Mouse (Mus musculus) MEL (cell line): ENCODE measurements at regions not wholly inside any gene's neighbourhood (a gene's known extent, or its start where the extent isn't known, plus 50 kb on each side); places are given as distances from the start of the nearest gene placed in this dataset.

Source experiments
- CTCF ChIP-seq, 3 experiments: IDR thresholded peaks in 2 of 3; conservative IDR thresholded peaks in 1 of 3; 2 replicates each; pipeline ENCODE4 v1.5.1; 2011 to 2012; ENCODE audit warnings: low read length in 3 of 3, low read depth in 2 of 3, mild to moderate bottlenecking in 2 of 3, improper control_type of control experiment in 1 of 3, inconsistent platforms in 1 of 3, mixed read lengths in 1 of 3, moderate library complexity in 1 of 3; ENCODE audit not compliant: control insufficient read depth in 1 of 3, insufficient read depth in 1 of 3, poor library complexity in 1 of 3, severe bottlenecking in 1 of 3
- MYC ChIP-seq: IDR thresholded peaks from 2 replicates; pipeline ENCODE4 v1.6.1; 2011; ENCODE audit warnings: low read depth, mild to moderate bottlenecking, low read length, improper control_type of control experiment, moderate library complexity
- POLR2A ChIP-seq, 2 experiments: IDR thresholded peaks; 2 replicates each; pipeline ENCODE4 v1.6.1; 2011 to 2012; ENCODE audit warnings: low read length in 2 of 2, mild to moderate bottlenecking in 2 of 2, control low read depth in 1 of 2, improper control_type of control experiment in 1 of 2, low read depth in 1 of 2, moderate library complexity in 1 of 2; ENCODE audit not compliant: control insufficient read depth in 1 of 2, insufficient read depth in 1 of 2, poor library complexity in 1 of 2
- TCF12 ChIP-seq: IDR thresholded peaks from 2 replicates; pipeline ENCODE4 v1.6.1; 2014; ENCODE audit warnings: low read depth, mild to moderate bottlenecking, inconsistent platforms, low read length, improper control_type of control experiment, moderate library complexity
- ZKSCAN1 ChIP-seq: IDR thresholded peaks from 2 replicates; pipeline ENCODE4 v1.6.1; 2012; ENCODE audit warnings: low read depth, mild to moderate bottlenecking, inconsistent platforms, low read length, improper control_type of control experiment, moderate library complexity
- ZNF384 ChIP-seq: IDR thresholded peaks from 2 replicates; pipeline ENCODE4 v1.6.1; 2012; ENCODE audit warnings: low read depth, mild to moderate bottlenecking, inconsistent platforms, low read length, improper control_type of control experiment

GRCm38 (mm10) chr15:67249147-67249546 lies 748.4 kb upstream of the Lrrc6 start:
- no peak for TF ChIP-seq MYC
- no peak for TF ChIP-seq CTCF (IDR thresholded peaks at IDR 0.05 in 2 of 3, conservative IDR thresholded peaks at IDR 0.05 in 1 of 3; ENCODE audit: control insufficient read depth in 1 of 3, insufficient read depth in 1 of 3, low read depth in 2 of 3, low read length in 3 of 3, poor library complexity in 1 of 3, severe bottlenecking in 1 of 3)
- TF ChIP-seq TCF12, result no peak
- TF ChIP-seq ZKSCAN1, result no peak
- no peak for TF ChIP-seq POLR2A (IDR thresholded peaks at IDR 0.05; ENCODE audit: control insufficient read depth in 1 of 2, insufficient read depth in 1 of 2, low read depth in 1 of 2, low read length in 2 of 2, poor library complexity in 1 of 2)
- no peak for TF ChIP-seq ZNF384
